Mouse (Mus musculus): ENCODE data around the gene Sos1. TPM values are rescaled to one million over a fixed set of nuclear protein-coding genes. Genes with fewer than 3 reads are reported as not detected.

Gene Sos1
- polyA plus RNA-seq (2015; fragmentation: Nextera tagmentation; extraction: Ambion mirVana): 1.8 and 2.3 TPM in 2 replicates

DNA sequence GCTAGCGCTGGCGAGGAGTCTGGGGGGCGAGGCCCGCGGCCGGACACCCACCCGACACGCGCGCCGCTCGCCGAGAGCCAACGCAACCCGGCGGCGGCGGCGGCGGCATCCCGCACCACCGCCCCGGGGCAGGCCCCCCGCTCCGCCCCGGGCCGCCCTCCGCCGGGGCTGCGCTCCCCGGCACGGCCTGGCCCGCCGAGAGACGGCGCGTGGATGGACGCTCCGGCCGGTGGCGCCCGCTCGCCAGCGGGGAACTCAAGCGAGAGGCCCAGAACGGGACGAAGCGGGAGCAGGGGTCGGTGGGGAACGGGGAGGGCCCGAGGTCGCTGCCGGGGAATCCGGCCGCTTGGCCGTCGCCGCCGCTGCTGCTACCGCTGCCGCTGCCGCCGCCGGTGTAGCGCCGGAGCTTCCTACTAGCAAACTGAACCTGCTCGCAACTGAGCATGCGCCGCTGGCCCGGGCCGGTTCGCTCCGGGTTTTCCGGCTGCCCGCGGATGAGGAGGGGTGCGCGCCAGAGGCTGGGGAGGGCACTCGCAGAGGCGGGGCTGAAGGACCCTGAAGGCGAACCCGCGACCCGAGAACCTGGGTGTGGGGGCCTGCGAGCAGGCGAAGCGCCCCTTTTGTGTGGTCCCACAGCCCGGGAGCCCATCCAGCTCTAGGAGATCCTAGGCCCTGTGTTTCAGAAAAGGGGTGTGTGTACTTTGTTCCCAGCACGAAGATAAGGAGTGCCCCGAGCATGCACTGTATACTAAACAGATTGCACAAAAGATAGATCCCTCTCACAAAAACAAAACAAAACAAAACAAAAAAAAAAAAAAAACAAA, at the start of gene Sos1:
Gene Sos1 (minus strand): TSS at position 423 of the 824 bp plus-strand sequence.

DNA sequence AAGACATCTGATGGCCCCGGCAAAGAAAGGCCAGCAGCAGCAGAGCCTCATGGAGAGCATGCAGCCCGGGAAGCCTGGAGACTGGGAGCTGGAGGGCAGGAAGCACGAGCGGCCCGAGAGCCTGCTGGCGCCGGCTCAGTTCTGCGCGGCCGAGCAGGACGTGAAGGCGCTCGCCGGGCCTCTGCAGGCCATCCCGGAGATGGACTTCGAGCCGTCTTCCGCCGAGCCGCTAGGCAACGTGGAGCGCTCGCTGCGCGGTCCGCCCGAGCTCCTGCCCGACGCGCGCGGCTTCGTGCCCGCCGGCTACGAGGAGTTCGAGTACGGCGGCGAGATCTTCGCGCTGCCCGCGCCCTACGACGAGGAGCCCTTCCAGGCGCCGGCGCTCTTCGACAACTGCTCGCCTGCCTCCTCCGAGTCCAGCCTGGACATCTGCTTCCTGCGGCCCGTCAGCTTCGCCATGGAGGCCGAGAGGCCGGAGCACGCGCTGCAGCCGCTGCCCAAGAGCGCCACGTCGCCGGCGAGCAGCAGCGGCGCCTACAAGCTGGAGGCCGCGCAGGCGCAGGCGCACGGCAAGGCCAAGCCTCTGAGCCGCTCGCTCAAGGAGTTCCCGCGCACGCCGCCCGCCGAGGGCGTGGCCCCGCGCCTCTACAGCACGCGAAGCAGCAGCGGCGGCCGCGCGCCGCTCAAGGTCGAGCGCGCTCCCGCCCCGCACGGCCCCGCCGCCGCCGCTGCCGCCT, 107.1 kb downstream of the Sos1 start, which contains the start of gene Gm10190:
Gene Gm10190 (minus strand): TSS at position 553 of the 737 bp plus-strand sequence.

Other genes with a start within 250 kb of the Sos1 start
- gene Morn2, start 190.2 kb downstream of the Sos1 start, polyA plus RNA-seq (2015; fragmentation: Nextera tagmentation; extraction: Ambion mirVana): 9.4 and 9.6 TPM in 2 replicates
- 4.7 TPM in 2 replicates for gene Dhx57, start 190.0 kb downstream of the Sos1 start, polyA plus RNA-seq (2015; fragmentation: Nextera tagmentation; extraction: Ambion mirVana)
- 1.5 and 2.3 TPM in 2 replicates for gene Arhgef33, start 173.0 kb downstream of the Sos1 start, polyA plus RNA-seq (2015; fragmentation: Nextera tagmentation; extraction: Ambion mirVana)
- 1.6 and 3.6 TPM in 2 replicates for gene Gm10190, start 106.9 kb downstream of the Sos1 start, polyA plus RNA-seq (2015; fragmentation: Nextera tagmentation; extraction: Ambion mirVana)
- 0.06 and 0.07 TPM in 2 replicates for gene Cdkl4, start 97.4 kb upstream of the Sos1 start, polyA plus RNA-seq (2015; fragmentation: Nextera tagmentation; extraction: Ambion mirVana)
- gene Map4k3, start 248.0 kb upstream of the Sos1 start, polyA plus RNA-seq (2015; fragmentation: Nextera tagmentation; extraction: Ambion mirVana): 8.2 and 8.6 TPM in 2 replicates

All from skeletal muscle tissue, postnatal 0 days (tissue).